Mouse (Mus musculus) spleen, adult 2 months (tissue): ENCODE results near the gene Nuf2.

ENCODE experiments used
- CTCF ChIP-seq: fragments of 200-500 bp; IDR thresholded peaks from 2 replicates; pipeline ENCODE4 v1.5.1; 2011; ENCODE audit warnings: mild to moderate bottlenecking, inconsistent platforms; ENCODE audit not compliant: insufficient read depth, insufficient read length, insufficient replicate concordance; ENCODE audit errors: extremely low read depth
- POLR2A ChIP-seq: fragments of 200-500 bp; IDR thresholded peaks from 2 replicates; pipeline ENCODE4 v1.6.1; 2011; ENCODE audit warnings: low read depth, low read length, inconsistent platforms

DNA sequence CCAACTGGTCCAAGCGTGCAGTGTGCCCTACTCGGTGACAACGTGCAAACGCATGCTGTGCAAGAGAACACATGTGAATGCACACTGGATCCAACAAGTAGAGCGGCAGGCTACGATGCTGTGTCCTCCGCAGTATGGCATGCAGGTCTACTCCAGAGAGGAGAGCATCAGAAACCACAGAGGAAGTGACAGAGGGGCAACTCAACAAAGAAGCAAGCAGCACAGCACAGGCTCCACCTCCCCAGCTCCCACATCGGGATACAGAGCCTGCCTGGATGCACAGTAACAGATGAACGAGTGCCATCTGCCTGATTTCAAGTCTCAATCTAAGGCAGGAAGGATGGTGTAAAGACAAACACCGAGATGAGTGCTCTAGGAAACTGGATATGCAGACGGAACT, 11.9 kb downstream of the Nuf2 start:
- TF ChIP-seq CTCF, result no peak
- no peak for TF ChIP-seq POLR2A
